Mouse (Mus musculus): ENCODE measurements around the gene Mdc1. TPM values are rescaled to one million over a fixed set of nuclear protein-coding genes. Genes with fewer than 3 reads are reported as not detected.

Gene Mdc1
- total RNA-seq, 2 experiments from 2014 or later, result 5.4 to 6.9 TPM

Small RNA genes within 50 kb of the gene (microRNA-seq; reads per million reads assigned to microRNA genes)
- gene Gm28033, result 0.64 to 1.0 reads per million in 2 experiments

Other genes starting within 250 kb of the Mdc1 start
- gene Sfta2, start 240.0 kb upstream of the Mdc1 start, total RNA-seq (2021), result not detected
- gene Gm9573, start 214.9 kb upstream of the Mdc1 start, total RNA-seq (2021), result not detected
- not detected for gene Mucl3, start 197.8 kb upstream of the Mdc1 start, total RNA-seq (2021)
- 10 to 100 TPM; 15.7 to 16.6 TPM for gene Vars2, start 173.9 kb upstream of the Mdc1 start, total RNA-seq (2021)
- 10 to 100 TPM; 16.1 to 19.4 TPM for gene Gtf2h4, start 167.8 kb upstream of the Mdc1 start, total RNA-seq (2021)
- 10 to 100 TPM; 20.3 to 23.4 TPM for gene Ddr1, start 136.9 kb upstream of the Mdc1 start, total RNA-seq (2021)
- gene Ier3, start 19.8 kb upstream of the Mdc1 start, total RNA-seq (2021), result 1 to 10 TPM; 4.6 to 5.4 TPM
- gene Flot1, start 18.3 kb upstream of the Mdc1 start, total RNA-seq (2021), result 10 to 100 TPM; 39.2 to 40.3 TPM
- gene Tubb5, start 3.2 kb upstream of the Mdc1 start, total RNA-seq (2021), result 100 to 1,000 TPM in 1 of 2 experiments, 10 to 100 TPM in 1; 95.6 to 123 TPM
- gene Nrm, start 19.8 kb downstream of the Mdc1 start, total RNA-seq (2021), result 1 to 10 TPM; 4.8 TPM
- gene Ppp1r18, start 24.1 kb downstream of the Mdc1 start, total RNA-seq (2021), result 10 to 100 TPM; 13.4 to 13.7 TPM
- gene Dhx16, start 38.3 kb downstream of the Mdc1 start, total RNA-seq (2021), result 10 to 100 TPM; 10.5 to 11.9 TPM
- gene 2310061I04Rik, start 55.9 kb downstream of the Mdc1 start, total RNA-seq (2021), result 10 to 100 TPM; 55.3 to 65.1 TPM
- gene Atat1, start 68.6 kb downstream of the Mdc1 start, total RNA-seq (2021), result 1 to 10 TPM; 3.5 to 4.3 TPM
- gene Mrps18b, start 74.9 kb downstream of the Mdc1 start, total RNA-seq (2021), result 10 to 100 TPM; 51.6 to 51.9 TPM
- gene Ppp1r10, start 74.9 kb downstream of the Mdc1 start, total RNA-seq (2021), result 10 to 100 TPM; 26.0 to 28.3 TPM
- 10 to 100 TPM; 64.1 to 66.7 TPM for gene Abcf1, start 128.2 kb downstream of the Mdc1 start, total RNA-seq (2021)
- 10 to 100 TPM; 16.3 to 19.0 TPM for gene Gnl1, start 138.3 kb downstream of the Mdc1 start, total RNA-seq (2021)
- gene Prr3, start 138.7 kb downstream of the Mdc1 start, total RNA-seq (2021), result 1 to 10 TPM; 4.2 to 5.0 TPM
- gene H2-T24, start 179.0 kb downstream of the Mdc1 start, total RNA-seq (2021), result under 1 TPM; 0.62 to 0.93 TPM
- 1 to 10 TPM; 6.4 to 7.7 TPM for gene H2-T23, start 191.3 kb downstream of the Mdc1 start, total RNA-seq (2021)
- 1 to 10 TPM; 5.7 to 6.3 TPM for gene H2-T22, start 201.2 kb downstream of the Mdc1 start, total RNA-seq (2021)
- not detected for gene Gm6034, start 201.4 kb downstream of the Mdc1 start, total RNA-seq (2021)
- gene Gm11127, start 216.9 kb downstream of the Mdc1 start, total RNA-seq (2021), result 1 to 10 TPM in 1 of 2 experiments, under 1 TPM in 1; 0.92 to 1.0 TPM

Measured in gastrocnemius, postnatal 14 days (tissue).